Mouse (Mus musculus) testis, postnatal 10 days (tissue): ENCODE measurements around the gene Elavl4.

Source experiments
- DNase-seq: peaks from one replicate; pipeline ENCODE4 v3.0.0; 2021; ENCODE audit warnings: low spot score

Elavl4 gene

GRCm38 (mm10) chr4:110266804-110267575 is 84.7 kb downstream of the Elavl4 start:
- DNase-seq = no peak

- DNase-seq = no peak
Measured at GRCm38 (mm10) chr4:110264345-110264943, 87.3 kb downstream of the Elavl4 start.

GRCm38 (mm10) chr4:110257360-110257759 is 94.3 kb downstream of the Elavl4 start:
- no peak for DNase-seq

- DNase-seq = no peak
Measured at GRCm38 (mm10) chr4:110255617-110256016, 96.1 kb downstream of the Elavl4 start.

GRCm38 (mm10) chr4:110250055-110250454 is 101.7 kb downstream of the Elavl4 start:
- no peak for DNase-seq

GRCm38 (mm10) chr4:110242879-110243278 is 108.8 kb downstream of the Elavl4 start:
- no peak for DNase-seq

GRCm38 (mm10) chr4:110234554-110234953 is 117.2 kb downstream of the Elavl4 start:
- DNase-seq = no peak

GRCm38 (mm10) chr4:110232327-110232726 is 119.4 kb downstream of the Elavl4 start:
- no peak for DNase-seq

- DNase-seq = no peak
Measured at GRCm38 (mm10) chr4:110231799-110232198, 119.9 kb downstream of the Elavl4 start.

- DNase-seq = no peak
Measured at GRCm38 (mm10) chr4:110229652-110230051, 122.1 kb downstream of the Elavl4 start.

GRCm38 (mm10) chr4:110229238-110229637 is 122.5 kb downstream of the Elavl4 start:
- DNase-seq = no peak

- DNase-seq = no peak
Measured at GRCm38 (mm10) chr4:110227621-110228031, 124.1 kb downstream of the Elavl4 start.

GRCm38 (mm10) chr4:110225492-110225891 is 126.2 kb downstream of the Elavl4 start:
- DNase-seq = no peak

- DNase-seq = no peak
Measured at GRCm38 (mm10) chr4:110218819-110219218, 132.9 kb downstream of the Elavl4 start.

- no peak for DNase-seq
Measured at GRCm38 (mm10) chr4:110217553-110217952, 134.2 kb downstream of the Elavl4 start.

GRCm38 (mm10) chr4:110214543-110214942 is 137.2 kb downstream of the Elavl4 start:
- DNase-seq = no peak

GRCm38 (mm10) chr4:110213666-110214065 is 138.0 kb downstream of the Elavl4 start:
- DNase-seq = no peak

GRCm38 (mm10) chr4:110210246-110210645 is 141.5 kb downstream of the Elavl4 start:
- DNase-seq = no peak

- no peak for DNase-seq
Measured at GRCm38 (mm10) chr4:110209613-110210012, 142.1 kb downstream of the Elavl4 start.

- DNase-seq = no peak
Measured at GRCm38 (mm10) chr4:110201680-110202079, 150.0 kb downstream of the Elavl4 start.

GRCm38 (mm10) chr4:110199897-110200296 is 151.8 kb downstream of the Elavl4 start:
- DNase-seq = no peak

GRCm38 (mm10) chr4:110198600-110198999 is 153.1 kb downstream of the Elavl4 start:
- no peak for DNase-seq

- DNase-seq = no peak
Measured at GRCm38 (mm10) chr4:110177263-110177662, 174.4 kb downstream of the Elavl4 start.

GRCm38 (mm10) chr4:110172028-110172427 is 179.7 kb downstream of the Elavl4 start:
- DNase-seq = no peak
